Mouse (Mus musculus) stomach, embryonic 16.5 days (tissue): ENCODE data around the gene Me1. TPM values are rescaled to one million over a fixed set of nuclear protein-coding genes. Genes with fewer than 3 reads are reported as not detected.

ENCODE experiments used
- ATAC-seq: fragments of 200-750 bp; cut with Nextera tagmentation; 2 replicates; pipeline ENCODE4 v1.8.0; 2017; ENCODE audit warnings: moderate number of reproducible peaks, moderate TSS enrichment; ENCODE audit not compliant: insufficient read depth, low FRiP score
- H3K27ac ChIP-seq: fragments of 300-500 bp; sonication (generic); 2 replicates; pipeline ENCODE4 v1.5.1; 2014; ENCODE audit warnings: low read length
- H3K27me3 ChIP-seq: fragments of 300-500 bp; sonication (generic); 2 replicates; pipeline ENCODE4 v1.6.1; 2014; ENCODE audit warnings: low read length, control low read depth, mixed read lengths; ENCODE audit not compliant: control insufficient read depth, insufficient read depth
- H3K36me3 ChIP-seq: fragments of 300-500 bp; sonication (generic); 2 replicates; pipeline ENCODE4 v1.6.1; 2014; ENCODE audit warnings: low read length; ENCODE audit not compliant: control insufficient read depth, insufficient read depth
- H3K4me1 ChIP-seq: fragments of 300-500 bp; sonication (generic); 2 replicates; pipeline ENCODE4 v1.6.1; 2014; ENCODE audit warnings: low read length, control low read depth, mixed read lengths; ENCODE audit not compliant: control insufficient read depth, insufficient read depth
- H3K4me2 ChIP-seq: fragments of 300-500 bp; sonication (generic); 2 replicates; pipeline ENCODE4 v1.6.1; 2014; ENCODE audit warnings: low read depth, low read length, mixed read lengths
- H3K4me3 ChIP-seq: fragments of 300-500 bp; sonication (generic); replicated peaks from 2 replicates; pipeline ENCODE4 v1.5.1; 2014; ENCODE audit warnings: mild to moderate bottlenecking, low read length
- H3K9ac ChIP-seq: fragments of 300-500 bp; sonication (generic); 2 replicates; pipeline ENCODE4 v1.6.1; 2014; ENCODE audit warnings: low read length
- H3K9me3 ChIP-seq: fragments of 300-500 bp; sonication (generic); replicated peaks from 2 replicates; pipeline ENCODE4 v1.6.1; 2016; ENCODE audit warnings: low read length, control low read depth; ENCODE audit not compliant: control insufficient read depth
- WGBS: fragments of 180-500 bp; shearing (Covaris S2); extraction: QIAGEN DNeasy Blood & Tissue Kit; methylation state at CpG from one replicate; pipeline ENCODE4 v1.1.7; 2014; 5-methylcytosine and 5-hydroxymethylcytosine counted together
- polyA plus RNA-seq: library from polyadenylated mRNA; unstranded; fragments of >200 nt; fragmentation: Nextera tagmentation; extraction: Ambion mirVana; gene quantifications from 2 replicates; pipeline ENCODE4 v1.2.1, GENCODE M21; 2015

Me1 gene
- polyA plus RNA-seq, 1 experiment from 2014 or later: 26.6 TPM

- Histone ChIP-seq H3K27ac (no peak overlapping the region), H3K36me3 (no peaks in the 10 kb centered on the region), H3K4me1 (no peaks in the 10 kb centered on the region), H3K9me3 (no peaks in the 10 kb centered on the region), H3K27me3 (no peaks in the 10 kb centered on the region), H3K4me2 (0 out of 2 replicates have a peak overlapping the region, but pooled peaks have one; percentile 87), H3K4me3 (no peak overlapping the region), H3K9ac (no peak overlapping the region)
- 96% methylated on average over 7 of the region's 7 CpGs for WGBS
- ATAC-seq: no peak
These were observed 1.1 kb downstream of the Me1 start for GRCm38 (mm10) chr9:86694644-86695043.

GRCm38 (mm10) chr9:86693935-86694334 is 1.8 kb downstream of the Me1 start:
- no peaks in the 10 kb centered on the region for H3K27me3 ChIP-seq
- WGBS: 72% methylated on average over 6 of the region's 6 CpGs

GRCm38 (mm10) chr9:86692676-86693075 is 3.1 kb downstream of the Me1 start:
- no peaks in the 10 kb centered on the region for H3K4me1 ChIP-seq
- no peak overlapping the region for H3K27ac ChIP-seq
- H3K27me3 ChIP-seq: no peaks in the 10 kb centered on the region
- ATAC-seq: no peak
- H3K36me3 ChIP-seq: no peaks in the 10 kb centered on the region
- H3K9me3 ChIP-seq: no peaks in the 10 kb centered on the region
- WGBS: 77% methylated on average over 3 of the region's 3 CpGs
- H3K9ac ChIP-seq: no peak overlapping the region
- H3K4me3 ChIP-seq: no peak overlapping the region
- no peak overlapping the region for H3K4me2 ChIP-seq

More at GRCm38 (mm10) chr9:86693935-86694334, 1.8 kb downstream of the Me1 start:
- H3K36me3 ChIP-seq: no peaks in the 10 kb centered on the region
- no peak for ATAC-seq
- H3K4me1 ChIP-seq: no peaks in the 10 kb centered on the region
- H3K9ac ChIP-seq: no peak overlapping the region
- no peak overlapping the region for H3K4me2 ChIP-seq
- no peak overlapping the region for H3K4me3 ChIP-seq
- H3K27ac ChIP-seq: no peak overlapping the region
- no peaks in the 10 kb centered on the region for H3K9me3 ChIP-seq

- H3K27ac ChIP-seq: no peak overlapping the region
- H3K4me1 ChIP-seq: no peaks in the 10 kb centered on the region
- H3K4me3 ChIP-seq: no peak overlapping the region
- no peaks in the 10 kb centered on the region for H3K9me3 ChIP-seq
- ATAC-seq: no peak
- WGBS: 88% methylated on average over 5 of the region's 5 CpGs
- H3K4me2 ChIP-seq: no peak overlapping the region
- no peaks in the 10 kb centered on the region for H3K36me3 ChIP-seq
- H3K27me3 ChIP-seq: no peaks in the 10 kb centered on the region
- H3K9ac ChIP-seq: no peak overlapping the region
These were observed 3.5 kb downstream of the Me1 start for GRCm38 (mm10) chr9:86692251-86692650.

- H3K27me3 ChIP-seq: no peaks in the 10 kb centered on the region
- no peaks in the 10 kb centered on the region for H3K9me3 ChIP-seq
- H3K4me2 ChIP-seq: no peak overlapping the region
- no peak for ATAC-seq
- no peak overlapping the region for H3K27ac ChIP-seq
- H3K9ac ChIP-seq: no peak overlapping the region
- no peak overlapping the region for H3K4me3 ChIP-seq
- WGBS: 91% methylated on average over 3 of the region's 3 CpGs
- no peaks in the 10 kb centered on the region for H3K4me1 ChIP-seq
- H3K36me3 ChIP-seq: no peaks in the 10 kb centered on the region
These were observed 4.7 kb downstream of the Me1 start for GRCm38 (mm10) chr9:86691101-86691500.

GRCm38 (mm10) chr9:86683713-86684209 is 12.0 kb downstream of the Me1 start:
- ATAC-seq: no peak
- Histone ChIP-seq H3K4me1 (peaks cover 8% of the 10 kb centered on the region; the same call in 1 of the 2 replicates), H3K27me3 (no peaks in the 10 kb centered on the region), H3K4me3 (no peak overlapping the region), H3K9me3 (no peaks in the 10 kb centered on the region), H3K36me3 (no peaks in the 10 kb centered on the region), H3K4me2 (no peak overlapping the region), H3K27ac (no peak overlapping the region), H3K9ac (no peak overlapping the region)
- WGBS: 47% methylated on average over 8 of the region's 8 CpGs

GRCm38 (mm10) chr9:86682844-86683243 is 12.9 kb downstream of the Me1 start:
- no peak overlapping the region for H3K4me2 ChIP-seq
- H3K36me3 ChIP-seq: no peaks in the 10 kb centered on the region
- no peak overlapping the region for H3K4me3 ChIP-seq
- H3K4me1 ChIP-seq: peaks cover 8% of the 10 kb centered on the region; the same call in 1 of the 2 replicates
- H3K9ac ChIP-seq: no peak overlapping the region
- WGBS: 56% methylated on average over 6 of the region's 6 CpGs
- H3K27ac ChIP-seq: no peak overlapping the region
- no peaks in the 10 kb centered on the region for H3K27me3 ChIP-seq
- no peak for ATAC-seq
- H3K9me3 ChIP-seq: no peaks in the 10 kb centered on the region

GRCm38 (mm10) chr9:86682278-86682677 is 13.5 kb downstream of the Me1 start:
- no peak overlapping the region for H3K27ac ChIP-seq
- no peak overlapping the region for H3K9ac ChIP-seq
- no peak overlapping the region for H3K4me3 ChIP-seq
- no peaks in the 10 kb centered on the region for H3K9me3 ChIP-seq
- H3K4me2 ChIP-seq: no peak overlapping the region
- H3K27me3 ChIP-seq: no peaks in the 10 kb centered on the region
- H3K4me1 ChIP-seq: peaks cover 8% of the 10 kb centered on the region; the same call in 1 of the 2 replicates
- H3K36me3 ChIP-seq: no peaks in the 10 kb centered on the region
- 87% methylated on average over 4 of the region's 4 CpGs for WGBS
- ATAC-seq: no peak

GRCm38 (mm10) chr9:86680431-86680830 is 15.3 kb downstream of the Me1 start:
- no peak overlapping the region for H3K27ac ChIP-seq
- no peak for ATAC-seq
- no peaks in the 10 kb centered on the region for H3K9me3 ChIP-seq
- H3K36me3 ChIP-seq: no peaks in the 10 kb centered on the region
- no peaks in the 10 kb centered on the region for H3K27me3 ChIP-seq
- no peak overlapping the region for H3K9ac ChIP-seq
- H3K4me3 ChIP-seq: no peak overlapping the region
- peaks cover 8% of the 10 kb centered on the region; the same call in 1 of the 2 replicates for H3K4me1 ChIP-seq
- 86% methylated on average over 6 of the region's 6 CpGs for WGBS
- no peak overlapping the region for H3K4me2 ChIP-seq
